Mouse (Mus musculus) brain, embryonic 14.5 days (tissue): ENCODE measurements at regions not wholly inside any gene's neighbourhood (a gene's known extent, or its start where the extent isn't known, plus 50 kb on each side); places are given as distances from the start of the nearest gene placed in this dataset.

ENCODE experiments used
- DNase-seq: peaks from one replicate; pipeline ENCODE4 v3.0.0-alpha.2; 2011; ENCODE audit warnings: low read depth
- CTCF ChIP-seq: fragments of 200-500 bp; IDR thresholded peaks from 2 replicates; pipeline ENCODE4 v1.5.1; 2012; ENCODE audit warnings: inconsistent platforms, mild to moderate bottlenecking, moderate library complexity, borderline replicate concordance; ENCODE audit not compliant: insufficient read depth, insufficient read length; ENCODE audit errors: extremely low read depth
- POLR2A ChIP-seq: fragments of 200-500 bp; IDR thresholded peaks from 2 replicates; pipeline ENCODE4 v1.6.1; 2012; ENCODE audit warnings: mild to moderate bottlenecking, inconsistent platforms, borderline replicate concordance; ENCODE audit not compliant: poor library complexity, insufficient read depth, insufficient read length, severe bottlenecking; ENCODE audit errors: extremely low read depth

DNA sequence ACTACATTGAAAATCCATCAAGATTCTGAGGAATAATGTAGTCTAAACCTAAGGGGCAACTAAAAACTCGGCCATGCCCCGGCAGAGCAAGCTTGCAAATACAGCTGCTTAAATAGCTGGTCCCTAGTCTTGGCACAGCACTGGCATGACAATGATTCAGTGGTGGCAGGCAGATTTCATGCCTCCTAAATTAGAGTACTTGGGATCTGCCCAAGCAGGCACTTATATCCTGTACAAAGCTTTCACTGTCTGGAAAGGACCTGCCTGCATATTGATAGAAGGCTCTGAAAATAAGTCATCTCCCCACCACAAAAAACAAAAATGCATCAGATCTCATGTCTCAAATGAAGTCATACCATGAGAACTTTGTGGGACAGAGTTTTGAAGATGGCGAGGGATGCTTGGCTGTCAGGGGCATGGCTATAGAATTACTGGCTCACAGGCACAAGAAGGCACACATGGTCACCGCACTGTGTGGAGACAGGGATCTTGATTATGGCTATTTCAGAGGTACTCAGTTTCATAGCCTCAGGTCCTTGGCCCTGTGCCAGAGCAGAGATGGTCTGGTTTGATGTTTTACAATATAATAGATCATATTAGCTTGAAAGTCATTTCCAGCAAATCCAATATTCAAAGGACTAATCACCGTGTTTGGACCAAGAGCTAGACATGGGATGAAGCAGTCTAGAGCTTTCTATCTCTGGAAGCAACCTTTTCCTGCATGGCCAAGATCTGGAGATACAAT, 217.7 kb downstream of the Gm45692 start:
- DNase-seq = no peak
- TF ChIP-seq CTCF (no peak), POLR2A (no peak)

DNA sequence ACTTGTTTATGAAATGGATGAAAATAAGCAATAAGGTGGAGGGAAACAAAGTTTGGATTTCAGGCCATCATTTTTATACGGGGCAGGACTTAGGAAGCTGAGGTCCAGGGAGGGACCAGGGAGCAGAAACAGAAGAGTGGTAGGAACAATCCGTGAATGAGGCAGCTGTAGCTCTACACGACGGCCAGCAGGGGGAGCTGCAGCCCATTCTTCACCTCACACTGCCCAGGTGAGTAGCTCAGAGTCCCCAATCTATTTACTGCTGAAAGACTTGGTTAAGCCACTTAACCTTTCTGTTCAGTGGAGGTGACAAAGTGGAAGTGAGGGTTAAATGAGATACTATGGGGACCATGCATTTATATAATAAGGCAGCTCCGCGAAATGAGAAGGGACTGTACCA, 225.7 kb downstream of the Gm45692 start:
- no peak for TF ChIP-seq POLR2A
- TF ChIP-seq CTCF = peak; percentile 98

DNA sequence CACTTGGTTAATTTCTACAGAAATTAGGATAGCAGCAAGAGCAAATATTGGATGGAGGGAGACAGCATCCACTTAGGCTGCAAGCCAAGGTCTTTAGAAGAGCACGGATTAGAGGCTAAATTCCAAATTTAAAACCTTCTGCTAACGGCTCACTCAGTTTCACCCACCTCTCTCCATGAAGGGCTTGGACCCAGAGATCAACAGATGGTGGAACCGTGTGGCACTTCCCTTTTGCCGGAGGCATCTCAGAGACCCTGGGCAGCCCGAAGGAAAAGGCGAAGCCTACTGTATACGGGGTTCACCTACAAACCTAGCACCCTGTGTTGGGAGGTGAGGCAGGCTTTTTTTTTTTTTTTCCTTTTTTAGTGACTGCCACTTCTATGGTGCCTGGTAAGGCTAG, 229.9 kb downstream of the Gm45692 start:
- DNase-seq = peak; percentile 30
- TF ChIP-seq CTCF (no peak), POLR2A (no peak)

More for the DNA sequence above, 225.7 kb downstream of the Gm45692 start:
- peak; percentile 76 for DNase-seq

DNA sequence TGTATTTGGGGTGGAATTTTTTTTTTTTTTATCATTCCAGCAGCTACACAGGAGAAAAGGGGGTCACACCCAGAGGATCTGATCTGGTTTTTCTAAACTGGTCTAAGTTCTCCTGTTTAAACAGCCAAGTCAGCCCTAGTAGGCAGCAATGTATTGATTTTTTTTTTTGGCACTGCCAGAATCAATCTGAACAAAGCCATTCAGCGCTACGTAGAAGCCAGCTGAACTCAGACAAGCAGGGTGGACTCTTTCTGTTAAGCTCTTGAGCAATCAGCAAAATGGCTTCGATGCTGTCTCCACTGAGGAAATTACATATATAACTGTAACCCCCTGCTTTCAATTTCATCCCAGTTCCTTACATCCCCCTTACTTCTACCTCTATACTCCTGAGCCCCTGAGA, 230.5 kb downstream of the Gm45692 start:
- DNase-seq = no peak
- no peak for TF ChIP-seq POLR2A
- TF ChIP-seq CTCF = no peak

DNA sequence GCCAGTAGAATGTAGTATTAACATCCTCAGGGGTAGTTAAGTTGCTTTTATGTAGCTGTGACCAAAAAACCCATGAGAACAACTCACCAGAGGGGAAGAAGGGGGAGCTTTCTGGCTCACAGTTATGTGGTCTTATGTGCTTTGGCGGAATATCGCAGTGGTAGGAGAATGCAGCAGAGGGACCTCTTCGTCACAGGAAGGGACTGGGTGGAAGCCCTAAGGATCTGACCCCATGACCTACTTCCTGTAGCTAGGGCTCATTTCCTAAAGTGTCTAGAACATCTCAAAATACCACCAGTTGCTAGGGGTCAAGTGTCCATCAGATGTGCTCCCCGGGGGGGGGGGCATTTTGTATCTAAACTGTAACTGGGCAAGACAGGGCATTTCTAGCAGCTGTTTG, 231.3 kb downstream of the Gm45692 start:
- DNase-seq = no peak
- TF ChIP-seq POLR2A (no peak), CTCF (no peak)

DNA sequence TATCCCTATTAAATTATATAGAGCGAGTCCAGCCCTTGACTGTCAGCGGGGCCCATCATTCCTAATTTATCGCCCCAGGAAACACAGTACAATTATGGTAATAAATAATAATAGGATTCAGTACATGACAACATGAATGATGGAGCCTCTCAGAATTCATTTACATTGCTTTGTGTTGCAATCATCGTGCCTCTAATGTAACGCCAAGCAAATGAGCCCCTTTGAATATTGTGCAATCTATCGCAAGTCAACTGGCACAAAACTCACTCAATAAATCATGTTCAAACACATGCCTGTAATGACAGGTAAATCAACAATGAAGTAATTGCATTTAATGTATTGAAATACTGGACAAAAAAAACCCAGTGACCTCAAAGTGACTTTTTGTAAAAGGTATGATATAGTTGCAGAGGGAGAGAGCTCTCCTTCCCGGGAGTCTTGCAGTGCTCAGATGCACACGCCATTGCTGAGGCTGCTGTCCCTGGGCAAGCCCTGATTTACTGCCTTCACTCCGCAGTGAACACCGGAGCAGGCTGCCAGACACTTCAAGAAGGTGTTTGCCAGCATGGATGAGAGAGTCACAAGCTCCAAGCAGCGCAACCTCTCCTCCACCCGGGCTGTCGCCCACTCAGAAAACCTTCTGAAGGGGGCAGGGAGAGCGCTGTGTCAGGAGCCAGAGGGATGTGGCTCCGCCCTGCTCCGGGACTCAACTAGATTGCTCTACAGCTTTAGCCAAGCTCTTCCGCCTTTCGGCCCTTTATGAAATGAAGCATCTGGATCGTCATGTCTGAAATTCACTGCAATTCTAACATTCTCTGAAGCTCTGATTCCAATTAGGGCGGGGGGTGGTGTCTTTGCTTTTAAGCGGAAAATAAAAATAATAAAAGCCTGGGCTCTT, 232.6 kb downstream of the Gm45692 start:
- DNase-seq = peak; percentile 71
- TF ChIP-seq POLR2A (no peak), CTCF (no peak)

DNA sequence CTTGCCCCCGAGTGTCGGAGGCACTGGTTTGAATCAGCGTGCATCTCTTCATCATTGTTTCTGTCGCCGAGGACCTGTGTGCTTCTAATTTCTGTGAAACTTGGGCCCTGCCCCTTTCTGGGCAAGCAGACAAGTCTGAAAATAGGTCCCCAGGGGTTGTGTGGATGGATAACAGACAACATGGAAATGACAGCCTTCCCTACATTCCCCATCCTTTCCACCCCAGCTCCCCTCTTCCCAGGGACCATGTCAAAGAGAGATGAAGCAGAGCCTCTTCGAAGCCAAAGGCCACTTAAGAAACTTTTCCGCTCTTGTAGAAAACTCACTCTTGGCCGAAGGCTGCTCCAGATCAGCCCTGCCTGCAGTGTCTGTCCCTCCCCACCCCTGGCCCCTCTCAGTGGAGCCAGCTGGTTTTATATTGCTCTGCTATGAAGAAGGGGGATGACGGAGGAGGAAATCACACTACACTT, 233.2 kb downstream of the Gm45692 start:
- peak; percentile 64 for DNase-seq
- TF ChIP-seq POLR2A (no peak), CTCF (no peak)

DNA sequence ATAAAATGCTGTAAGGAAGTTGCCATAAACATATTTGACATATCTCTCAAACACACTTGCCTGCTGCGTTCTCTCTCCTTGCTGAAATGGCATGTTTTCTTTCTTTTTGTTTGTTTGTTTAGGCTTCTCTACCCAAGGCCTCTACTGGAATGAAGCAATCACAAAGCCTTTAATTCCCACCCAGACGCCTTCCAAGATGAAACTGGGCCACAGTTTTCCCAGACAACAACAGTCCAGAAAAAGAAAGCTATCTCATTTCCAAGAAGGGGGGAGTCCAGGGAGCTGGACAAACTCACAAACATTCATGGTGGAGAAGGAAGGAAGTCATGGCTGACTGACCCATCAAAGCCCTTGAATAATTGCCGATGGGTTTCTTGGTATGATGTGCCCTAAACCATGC, 234.1 kb downstream of the Gm45692 start:
- TF ChIP-seq CTCF (no peak), POLR2A (no peak)

DNA sequence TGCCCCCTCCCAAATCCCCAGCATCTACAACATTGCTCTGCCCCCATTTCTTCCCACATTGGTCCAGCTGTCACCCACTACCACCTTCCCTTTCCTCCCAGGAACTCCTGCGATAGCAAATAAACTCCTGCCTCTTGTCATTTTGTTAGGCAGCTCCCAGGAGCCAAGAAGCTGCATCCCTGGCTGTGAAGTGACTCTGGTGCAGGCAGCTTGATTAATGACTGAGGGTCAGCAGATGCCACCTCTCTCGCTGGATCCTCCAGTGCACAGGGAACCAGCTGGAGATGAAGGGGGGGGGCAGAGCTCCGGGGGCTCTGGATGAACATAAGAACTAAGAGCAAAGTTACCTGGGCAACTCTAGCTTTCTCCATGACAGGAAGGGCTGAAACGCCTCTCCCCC, 235.2 kb downstream of the Gm45692 start:
- no peak for DNase-seq
- TF ChIP-seq CTCF = no peak
- no peak for TF ChIP-seq POLR2A

More for the DNA sequence above, 234.1 kb downstream of the Gm45692 start:
- DNase-seq = no peak

DNA sequence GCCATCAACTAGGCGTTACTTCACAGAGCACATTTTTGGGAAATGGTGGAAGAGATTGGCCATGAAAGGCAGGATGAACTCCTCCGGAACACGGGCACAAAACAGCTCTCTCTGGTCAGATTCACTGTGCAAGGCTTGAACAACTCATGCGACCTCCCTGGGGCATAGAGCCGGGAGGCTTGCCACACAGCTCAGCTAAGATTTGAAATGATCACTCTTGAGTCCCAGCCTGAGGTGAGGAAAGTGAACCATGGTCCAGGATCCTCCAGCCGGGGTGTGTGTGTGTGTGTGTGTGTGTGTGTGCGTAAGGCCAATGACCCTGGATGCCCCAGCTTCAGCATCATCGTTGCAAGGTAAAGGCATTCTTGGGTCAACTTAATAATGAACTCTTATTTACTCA, 237.5 kb downstream of the Gm45692 start:
- no peak for TF ChIP-seq CTCF
- no peak for TF ChIP-seq POLR2A
- DNase-seq = no peak

DNA sequence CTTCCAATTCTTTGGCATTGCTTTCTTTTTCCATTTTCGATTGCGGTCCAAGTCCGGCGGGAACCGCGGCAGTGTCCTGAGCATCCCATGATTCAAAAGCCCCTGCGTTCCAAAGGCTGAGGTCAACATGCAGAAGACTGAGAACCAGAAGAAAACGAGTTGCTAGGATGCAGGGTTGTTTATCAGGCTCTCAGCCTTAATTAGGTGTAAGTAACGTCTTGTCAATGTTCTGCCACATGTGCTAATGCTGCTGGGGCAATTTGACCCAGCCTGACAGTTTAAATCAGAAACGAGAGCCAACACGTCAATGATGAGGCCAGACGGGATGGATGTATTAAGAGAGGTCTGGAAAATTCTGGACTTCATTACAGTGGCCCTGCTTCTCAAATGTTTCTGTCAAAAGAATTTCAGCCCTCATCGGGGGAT, 239.4 kb downstream of the Gm45692 start:
- DNase-seq = no peak
- TF ChIP-seq CTCF (no peak), POLR2A (no peak)

DNA sequence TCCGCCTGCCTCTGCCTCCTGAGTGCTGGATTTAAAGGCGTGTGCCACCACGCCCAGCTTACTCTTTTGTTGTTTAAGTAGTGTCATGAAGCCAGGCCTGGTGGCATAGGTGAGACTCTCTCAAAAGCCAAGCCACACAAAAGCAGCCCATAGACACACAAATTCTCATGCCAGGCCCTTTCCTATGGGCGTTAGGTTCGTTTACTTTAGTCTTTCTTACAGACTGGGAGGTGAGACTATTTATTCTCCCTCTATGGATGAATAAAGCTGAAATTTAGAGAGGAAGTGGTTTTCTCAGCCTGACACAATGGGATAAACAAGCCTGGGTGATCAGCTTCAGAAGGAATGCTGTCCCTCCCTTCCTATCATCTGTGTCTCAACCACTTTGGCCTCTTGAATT, 243.0 kb downstream of the Gm45692 start:
- DNase-seq = no peak
- TF ChIP-seq CTCF = no peak
- no peak for TF ChIP-seq POLR2A

DNA sequence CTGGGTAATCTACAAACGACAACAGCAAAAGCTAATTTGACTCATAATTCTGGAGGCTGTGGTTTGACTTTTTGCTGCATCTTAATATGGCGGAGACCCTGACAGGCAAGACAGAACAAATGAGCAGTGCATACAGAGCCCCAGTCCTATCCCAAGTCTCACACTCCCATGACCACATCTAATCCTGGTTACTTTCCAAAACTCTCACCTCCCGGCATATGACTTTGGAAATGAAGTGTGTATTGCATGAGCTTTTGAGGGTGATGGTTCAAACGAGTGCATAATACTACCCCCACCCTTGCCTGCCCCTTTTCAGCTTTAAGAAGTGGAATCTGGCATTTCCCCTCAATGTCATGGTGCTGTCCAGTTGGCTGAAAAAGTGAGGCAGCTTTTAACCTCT, 244.3 kb downstream of the Gm45692 start:
- DNase-seq = no peak
- TF ChIP-seq CTCF (no peak), POLR2A (no peak)
